Mouse (Mus musculus): ENCODE measurements around the gene Tmem170. TPM values are rescaled to one million over a fixed set of nuclear protein-coding genes. Genes with fewer than 3 reads are reported as not detected.

The Tmem170 gene
- polyA plus RNA-seq, 1 experiment from 2014 or later, result 10.6 TPM

DNA sequence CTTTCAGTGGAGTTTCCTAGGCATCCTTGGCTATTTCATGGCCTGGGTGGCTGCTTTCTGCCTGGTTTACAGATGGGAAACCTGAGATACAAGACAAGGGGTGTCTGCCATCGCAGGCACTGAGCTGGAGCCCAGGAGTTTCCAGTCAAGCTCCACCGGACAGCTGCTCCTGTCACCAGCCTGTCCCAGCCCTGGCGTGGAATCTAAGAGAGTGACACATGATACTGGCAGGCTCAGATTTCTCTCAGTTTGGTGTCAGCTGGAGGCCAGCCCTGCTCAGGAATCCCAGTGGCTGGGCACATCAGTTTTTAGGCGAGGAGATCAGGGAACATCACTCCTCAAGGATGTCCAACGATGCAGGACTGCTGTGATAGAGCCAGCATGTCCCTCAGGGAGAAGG, 25.5 kb upstream of the Tmem170 start:
- Histone ChIP-seq H3K27ac (ENCODE audit: low read length) (peak overlapping the region; percentile 47; the same call in 1 of the 2 replicates), H3K4me1 (ENCODE audit: insufficient read depth, low read length) (no peaks in the 10 kb centered on the region; the same call in 1 of the 2 replicates), H3K36me3 (ENCODE audit: insufficient read depth, low read length) (no peaks in the 10 kb centered on the region), H3K4me3 (ENCODE audit: low read length) (no peak overlapping the region), H3K9ac (replicated peaks; ENCODE audit: low read length) (no peak overlapping the region), H3K9me3 (ENCODE audit: low read length) (no peaks in the 10 kb centered on the region), H3K4me2 (replicated peaks; ENCODE audit: low read depth, low read length) (no peak overlapping the region), H3K27me3 (ENCODE audit: insufficient read depth, low read length) (no peaks in the 10 kb centered on the region)
- peak; percentile 91 for ATAC-seq (ENCODE audit: low FRiP score, low TSS enrichment)
- 12% methylated on average over 5 of the region's 5 CpGs for WGBS

DNA sequence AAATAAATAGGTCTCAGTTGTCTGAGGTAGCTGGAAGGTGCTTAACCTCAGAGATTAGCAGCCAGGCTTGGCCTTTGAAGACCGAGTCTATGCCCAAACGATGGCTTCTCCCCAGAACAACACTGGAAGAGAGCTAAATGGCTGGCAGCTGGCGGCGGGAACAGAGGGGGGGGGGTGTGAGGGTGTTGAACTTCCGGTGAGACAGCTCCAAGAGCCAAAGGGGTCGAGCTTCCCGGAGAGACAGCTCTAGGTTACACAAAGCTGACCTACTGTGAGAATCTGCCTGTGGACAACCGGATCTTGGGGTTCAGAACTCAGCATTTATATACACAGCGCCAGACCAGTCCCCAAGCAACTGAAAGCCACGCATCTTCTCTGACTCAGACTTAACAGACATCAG, 22.0 kb upstream of the Tmem170 start:
- no peak; the same call in 1 of the 2 replicates for ATAC-seq (ENCODE audit: low FRiP score, low TSS enrichment)
- 28% methylated on average over 10 of the region's 10 CpGs for WGBS

DNA sequence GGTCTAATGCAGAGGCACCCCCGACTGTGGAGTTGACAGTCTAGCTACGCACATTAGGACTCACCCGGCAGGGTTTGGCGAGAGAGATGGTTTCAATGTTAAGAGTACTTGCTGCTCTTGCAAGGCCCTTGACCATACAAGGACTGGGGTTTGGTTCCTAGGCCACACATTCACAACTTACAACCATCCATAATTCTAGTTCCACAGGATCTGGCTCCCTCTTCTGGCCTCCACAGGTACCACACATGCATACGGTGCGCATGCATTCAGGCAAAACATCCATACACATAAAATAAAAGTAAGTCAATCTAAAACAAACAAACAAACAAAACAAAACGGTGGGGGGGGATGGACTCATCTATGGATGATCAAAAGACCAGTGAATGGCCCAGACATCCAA, 18.4 kb upstream of the Tmem170 start:
- no peak overlapping the region for H3K4me2 ChIP-seq (replicated peaks; ENCODE audit: low read depth, low read length)
- H3K27ac ChIP-seq (ENCODE audit: low read length), result no peak overlapping the region
- WGBS, result 87% methylated on average over 7 of the region's 7 CpGs
- no peak overlapping the region for H3K4me3 ChIP-seq (ENCODE audit: low read length)
- no peak for ATAC-seq (ENCODE audit: low FRiP score, low TSS enrichment)
- H3K36me3 ChIP-seq (ENCODE audit: insufficient read depth, low read length), result no peaks in the 10 kb centered on the region
- H3K4me1 ChIP-seq (ENCODE audit: insufficient read depth, low read length), result peaks cover 6% of the 10 kb centered on the region
- no peak overlapping the region for H3K9ac ChIP-seq (replicated peaks; ENCODE audit: low read length)
- H3K9me3 ChIP-seq (ENCODE audit: low read length), result no peaks in the 10 kb centered on the region
- peaks cover 19% of the 10 kb centered on the region for H3K27me3 ChIP-seq (ENCODE audit: insufficient read depth, low read length)

More for the DNA sequence above, 22.0 kb upstream of the Tmem170 start:
- Histone ChIP-seq H3K4me1 (ENCODE audit: insufficient read depth, low read length) (no peaks in the 10 kb centered on the region; the same call in 1 of the 2 replicates), H3K27ac (ENCODE audit: low read length) (no peak overlapping the region), H3K27me3 (ENCODE audit: insufficient read depth, low read length) (no peaks in the 10 kb centered on the region), H3K36me3 (ENCODE audit: insufficient read depth, low read length) (no peaks in the 10 kb centered on the region), H3K4me3 (ENCODE audit: low read length) (no peak overlapping the region), H3K9ac (replicated peaks; ENCODE audit: low read length) (no peak overlapping the region), H3K4me2 (replicated peaks; ENCODE audit: low read depth, low read length) (no peak overlapping the region), H3K9me3 (ENCODE audit: low read length) (no peaks in the 10 kb centered on the region)

DNA sequence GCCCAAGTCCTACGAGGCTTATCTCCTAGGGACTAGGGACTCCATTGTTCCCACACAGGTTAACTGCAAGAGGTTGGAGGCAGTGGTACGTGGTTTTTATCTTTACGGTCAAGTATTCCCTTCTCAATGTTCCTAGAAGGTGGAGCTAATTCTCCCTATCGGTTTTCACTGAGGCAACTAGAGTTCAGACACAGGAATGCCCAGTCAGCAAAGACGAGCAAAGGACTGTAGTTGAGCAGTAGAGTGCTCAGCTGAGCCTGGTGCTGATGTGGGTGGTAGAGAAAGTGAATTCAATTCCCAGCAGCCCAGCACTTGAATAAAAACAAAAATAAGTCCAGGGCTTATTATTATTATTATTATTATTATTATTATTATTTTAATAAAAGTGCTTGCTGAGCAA, 16.1 kb upstream of the Tmem170 start:
- Histone ChIP-seq H3K4me2 (replicated peaks; ENCODE audit: low read depth, low read length) (no peak overlapping the region), H3K9me3 (ENCODE audit: low read length) (no peaks in the 10 kb centered on the region), H3K27ac (ENCODE audit: low read length) (no peak overlapping the region), H3K4me3 (ENCODE audit: low read length) (no peak overlapping the region), H3K27me3 (ENCODE audit: insufficient read depth, low read length) (peaks cover 30% of the 10 kb centered on the region), H3K4me1 (ENCODE audit: insufficient read depth, low read length) (peaks cover 17% of the 10 kb centered on the region), H3K36me3 (ENCODE audit: insufficient read depth, low read length) (no peaks in the 10 kb centered on the region), H3K9ac (replicated peaks; ENCODE audit: low read length) (no peak overlapping the region)
- 44% methylated on average over 5 of the region's 5 CpGs for WGBS
- no peak for ATAC-seq (ENCODE audit: low FRiP score, low TSS enrichment)

DNA sequence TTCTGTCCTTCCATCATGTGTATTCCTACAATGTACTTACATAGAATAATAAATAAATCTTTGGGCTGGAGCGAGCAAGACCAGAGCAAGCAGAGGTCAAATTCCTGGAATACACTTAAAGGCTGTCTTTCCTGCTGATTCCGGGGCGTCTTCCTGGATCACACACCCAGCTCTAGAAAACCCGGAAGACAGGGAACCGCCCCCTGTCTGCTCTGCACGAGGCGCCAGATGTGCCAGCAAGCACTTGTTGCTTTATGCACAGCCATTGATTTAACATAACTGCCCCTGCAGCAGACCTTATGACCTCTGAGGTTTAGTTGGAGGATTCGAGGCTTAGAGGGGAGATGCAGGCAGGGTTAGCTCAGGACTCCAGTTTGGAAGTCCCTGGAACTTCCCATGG, 15.4 kb upstream of the Tmem170 start:
- ATAC-seq (ENCODE audit: low FRiP score, low TSS enrichment), result no peak
- no peak overlapping the region for H3K9ac ChIP-seq (replicated peaks; ENCODE audit: low read length)
- no peak overlapping the region for H3K4me3 ChIP-seq (ENCODE audit: low read length)
- H3K4me2 ChIP-seq (replicated peaks; ENCODE audit: low read depth, low read length), result no peak overlapping the region
- peaks cover 17% of the 10 kb centered on the region for H3K4me1 ChIP-seq (ENCODE audit: insufficient read depth, low read length)
- H3K9me3 ChIP-seq (ENCODE audit: low read length), result no peaks in the 10 kb centered on the region
- H3K27me3 ChIP-seq (ENCODE audit: insufficient read depth, low read length), result peaks cover 30% of the 10 kb centered on the region
- 24% methylated on average over 8 of the region's 8 CpGs for WGBS
- H3K36me3 ChIP-seq (ENCODE audit: insufficient read depth, low read length), result no peaks in the 10 kb centered on the region
- no peak overlapping the region for H3K27ac ChIP-seq (ENCODE audit: low read length)

DNA sequence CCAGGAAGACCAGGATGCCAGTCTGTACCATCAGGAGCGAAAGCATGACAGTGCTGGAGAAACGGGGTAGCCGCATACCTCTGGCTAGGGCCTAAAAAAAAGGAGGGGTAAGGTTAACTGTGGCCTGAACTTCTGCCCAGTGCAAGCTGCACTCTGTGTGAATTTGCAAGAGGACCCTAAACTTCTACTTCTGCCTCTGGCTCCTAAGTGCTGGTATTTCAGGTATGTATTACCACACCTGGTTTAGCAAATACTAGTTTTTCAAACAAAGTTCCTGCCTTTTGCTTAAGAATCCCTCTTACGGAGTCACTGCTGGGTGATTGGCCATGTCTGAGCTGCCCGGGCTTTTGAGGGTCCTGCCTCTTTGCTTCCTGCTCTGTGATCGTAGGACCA, 14.4 kb upstream of the Tmem170 start:
- H3K9me3 ChIP-seq (ENCODE audit: low read length), result no peaks in the 10 kb centered on the region
- WGBS, result 57% methylated on average over 6 of the region's 6 CpGs
- peaks cover 30% of the 10 kb centered on the region for H3K27me3 ChIP-seq (ENCODE audit: insufficient read depth, low read length)
- no peak overlapping the region for H3K27ac ChIP-seq (ENCODE audit: low read length)
- H3K9ac ChIP-seq (replicated peaks; ENCODE audit: low read length), result no peak overlapping the region
- no peak for ATAC-seq (ENCODE audit: low FRiP score, low TSS enrichment)
- no peak overlapping the region for H3K4me2 ChIP-seq (replicated peaks; ENCODE audit: low read depth, low read length)
- H3K36me3 ChIP-seq (ENCODE audit: insufficient read depth, low read length), result no peaks in the 10 kb centered on the region
- H3K4me3 ChIP-seq (ENCODE audit: low read length), result no peak overlapping the region
- H3K4me1 ChIP-seq (ENCODE audit: insufficient read depth, low read length), result peaks cover 17% of the 10 kb centered on the region

DNA sequence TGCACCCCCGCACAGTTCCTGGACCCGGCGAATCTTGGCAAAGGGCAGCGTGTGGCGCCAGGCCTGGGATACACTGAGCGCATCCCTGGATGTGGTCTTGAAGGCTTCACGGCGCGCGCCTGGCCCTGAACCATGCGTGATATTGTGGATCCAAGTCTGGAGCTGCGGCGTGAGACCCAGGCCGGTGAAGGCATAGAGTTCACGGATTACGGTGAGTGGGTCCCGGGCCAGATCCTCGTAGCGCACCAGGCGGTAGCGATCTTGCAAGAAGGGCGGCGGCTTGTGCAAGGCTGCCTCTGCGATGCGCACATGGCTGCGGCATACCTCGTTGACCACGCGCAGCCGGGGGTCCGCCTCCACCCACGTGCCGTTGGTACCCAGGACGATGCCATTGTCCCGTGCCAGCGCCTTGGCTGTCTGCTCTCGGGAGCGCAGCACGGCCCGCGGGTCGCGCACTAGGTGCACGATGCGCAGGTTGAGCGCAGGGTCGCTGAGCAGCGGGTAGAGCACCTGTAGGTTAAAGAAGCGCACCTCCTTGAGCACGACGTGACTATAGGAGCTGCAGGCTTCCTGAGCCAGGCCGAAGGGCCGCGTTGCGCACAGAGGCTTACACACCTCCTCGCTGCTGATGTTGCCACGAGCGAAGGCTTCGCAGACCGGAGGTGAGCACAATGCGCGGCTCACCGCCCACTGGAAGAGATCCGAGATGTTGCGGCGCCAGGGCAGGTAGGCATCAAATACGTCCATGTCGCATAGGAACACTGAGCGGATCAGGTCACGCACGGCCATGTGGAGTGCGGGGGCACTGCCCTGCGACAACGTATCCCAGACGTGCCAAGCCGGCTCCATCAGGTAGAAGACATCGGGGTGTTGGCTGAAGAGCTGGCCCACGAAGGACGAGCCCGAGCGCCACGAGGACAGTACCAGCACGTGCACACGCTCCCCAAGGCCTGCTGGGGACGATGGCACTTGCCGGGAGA, 13.7 kb upstream of the Tmem170 start:
- WGBS, result 10% methylated on average over 86 of the region's 86 CpGs
- Histone ChIP-seq H3K4me2 (replicated peaks; ENCODE audit: low read depth, low read length) (peak overlapping the region; percentile 53), H3K4me1 (ENCODE audit: insufficient read depth, low read length) (peaks cover 17% of the 10 kb centered on the region), H3K4me3 (ENCODE audit: low read length) (peak overlapping the region; percentile 37), H3K27ac (ENCODE audit: low read length) (no peak overlapping the region), H3K9me3 (ENCODE audit: low read length) (no peaks in the 10 kb centered on the region), H3K36me3 (ENCODE audit: insufficient read depth, low read length) (no peaks in the 10 kb centered on the region), H3K27me3 (ENCODE audit: insufficient read depth, low read length) (peaks cover 30% of the 10 kb centered on the region), H3K9ac (replicated peaks; ENCODE audit: low read length) (peak overlapping the region; percentile 12; the same call in 1 of the 2 replicates)
- peak; percentile 53 for ATAC-seq (ENCODE audit: low FRiP score, low TSS enrichment)

DNA sequence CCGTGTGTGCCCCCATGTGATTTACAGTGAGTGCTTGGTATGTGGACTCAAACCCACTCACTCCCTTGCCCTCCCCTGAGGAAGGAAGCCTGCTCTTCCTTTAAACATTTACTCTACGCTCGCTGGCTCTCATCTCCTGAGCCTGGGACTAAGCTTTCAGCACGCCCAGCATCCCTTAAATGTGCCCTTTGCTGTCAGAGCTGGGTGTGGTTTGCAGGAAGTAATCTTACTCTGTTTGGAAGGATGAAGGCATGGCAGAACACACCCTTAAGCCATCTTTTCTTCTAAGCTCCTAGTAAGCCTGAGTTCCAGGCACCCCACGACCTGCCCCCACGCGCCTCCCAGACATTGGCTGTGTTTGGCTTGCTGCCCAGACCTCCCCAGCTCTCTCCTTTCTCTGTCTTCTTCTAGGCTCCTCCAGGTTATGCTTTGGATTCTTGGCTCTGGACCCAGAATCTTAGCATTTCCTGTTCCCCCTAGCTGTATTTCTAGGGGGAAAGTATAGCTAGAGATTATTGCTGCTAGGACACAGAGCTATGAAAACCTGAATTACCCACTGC, 11.6 kb upstream of the Tmem170 start:
- H3K4me2 ChIP-seq (replicated peaks; ENCODE audit: low read depth, low read length), result no peak overlapping the region
- H3K27ac ChIP-seq (ENCODE audit: low read length), result no peak overlapping the region
- no peak overlapping the region for H3K4me3 ChIP-seq (ENCODE audit: low read length)
- no peaks in the 10 kb centered on the region for H3K36me3 ChIP-seq (ENCODE audit: insufficient read depth, low read length)
- H3K4me1 ChIP-seq (ENCODE audit: insufficient read depth, low read length), result peaks cover 17% of the 10 kb centered on the region
- H3K9ac ChIP-seq (replicated peaks; ENCODE audit: low read length), result no peak overlapping the region
- no peaks in the 10 kb centered on the region for H3K9me3 ChIP-seq (ENCODE audit: low read length)
- 21% methylated on average over 7 of the region's 7 CpGs for WGBS
- ATAC-seq (ENCODE audit: low FRiP score, low TSS enrichment), result no peak
- peaks cover 30% of the 10 kb centered on the region for H3K27me3 ChIP-seq (ENCODE audit: insufficient read depth, low read length)

DNA sequence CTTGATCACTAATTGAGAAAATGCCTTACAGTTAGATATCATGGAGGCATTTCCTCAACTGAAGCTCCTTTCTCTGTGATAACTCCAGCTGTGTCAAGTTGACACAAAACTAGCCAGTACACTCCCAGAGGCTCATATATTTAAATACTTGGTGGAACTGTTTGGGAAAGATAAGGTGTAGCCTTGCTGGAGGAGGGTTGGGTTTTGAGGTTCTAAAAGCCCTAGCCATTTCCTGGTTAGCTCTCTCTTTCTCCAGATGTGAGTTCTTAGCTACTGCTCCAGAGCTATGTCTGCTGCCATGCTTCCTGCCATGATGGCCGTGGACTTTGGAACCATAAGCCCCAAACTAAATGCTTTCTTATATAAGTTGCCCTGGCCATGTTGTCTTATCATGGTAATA, 10.9 kb upstream of the Tmem170 start:
- no peak overlapping the region for H3K27ac ChIP-seq (ENCODE audit: low read length)
- H3K4me3 ChIP-seq (ENCODE audit: low read length), result no peak overlapping the region
- ATAC-seq (ENCODE audit: low FRiP score, low TSS enrichment), result no peak
- H3K9ac ChIP-seq (replicated peaks; ENCODE audit: low read length), result no peak overlapping the region
- no peaks in the 10 kb centered on the region for H3K9me3 ChIP-seq (ENCODE audit: low read length)
- no peak overlapping the region for H3K4me2 ChIP-seq (replicated peaks; ENCODE audit: low read depth, low read length)
- WGBS, result 89% methylated on average over 1 of the region's 1 CpGs
- peaks cover 30% of the 10 kb centered on the region for H3K27me3 ChIP-seq (ENCODE audit: insufficient read depth, low read length)
- H3K4me1 ChIP-seq (ENCODE audit: insufficient read depth, low read length), result peaks cover 17% of the 10 kb centered on the region
- H3K36me3 ChIP-seq (ENCODE audit: insufficient read depth, low read length), result no peaks in the 10 kb centered on the region

DNA sequence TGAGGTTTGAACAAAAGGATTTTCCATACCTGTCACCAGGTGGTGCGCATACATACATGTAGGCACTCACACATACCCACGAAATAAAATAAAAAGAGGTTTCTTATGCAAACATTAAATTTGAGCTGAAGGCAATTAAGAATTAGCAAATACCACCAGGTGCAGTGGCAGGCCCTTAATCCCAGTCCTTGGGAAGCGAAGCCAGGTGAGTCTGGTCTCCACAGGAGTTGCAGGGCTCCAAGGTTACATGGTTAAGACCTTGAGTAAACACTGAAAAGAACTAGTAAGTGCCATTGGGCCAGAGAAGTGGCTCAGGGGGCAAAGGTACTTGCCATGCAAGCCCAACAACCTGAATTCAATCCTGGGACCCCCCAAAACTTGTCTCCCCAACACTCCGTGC, 7.1 kb upstream of the Tmem170 start:
- Histone ChIP-seq H3K9me3 (ENCODE audit: low read length) (no peaks in the 10 kb centered on the region), H3K27me3 (ENCODE audit: insufficient read depth, low read length) (no peaks in the 10 kb centered on the region), H3K4me3 (ENCODE audit: low read length) (no peak overlapping the region), H3K4me1 (ENCODE audit: insufficient read depth, low read length) (peaks cover 9% of the 10 kb centered on the region), H3K9ac (replicated peaks; ENCODE audit: low read length) (no peak overlapping the region), H3K27ac (ENCODE audit: low read length) (no peak overlapping the region), H3K36me3 (ENCODE audit: insufficient read depth, low read length) (no peaks in the 10 kb centered on the region), H3K4me2 (replicated peaks; ENCODE audit: low read depth, low read length) (no peak overlapping the region)
- no peak for ATAC-seq (ENCODE audit: low FRiP score, low TSS enrichment)
- WGBS, result 88% methylated on average over 4 of the region's 4 CpGs
